Mouse (Mus musculus) MEL (cell line): Measurements from ENCODE around the gene Prrxl1.

Experiments
- MAFK ChIP-seq: IDR thresholded peaks from 2 replicates; pipeline ENCODE4 v1.6.1; 2011; ENCODE audit warnings: low read depth, mild to moderate bottlenecking, low read length, improper control_type of control experiment, borderline replicate concordance
- MEF2A ChIP-seq: IDR thresholded peaks from 2 replicates; pipeline ENCODE4 v1.6.1; 2014; ENCODE audit warnings: low read depth, mild to moderate bottlenecking, inconsistent platforms, low read length, improper control_type of control experiment; ENCODE audit not compliant: poor library complexity, insufficient replicate concordance, severe bottlenecking; ENCODE audit errors: extremely low read depth
- POLR2A ChIP-seq, 2 experiments: IDR thresholded peaks; 2 replicates each; pipeline ENCODE4 v1.6.1; 2011 to 2012; ENCODE audit warnings: low read length in 2 of 2, mild to moderate bottlenecking in 2 of 2, control low read depth in 1 of 2, improper control_type of control experiment in 1 of 2, low read depth in 1 of 2, moderate library complexity in 1 of 2; ENCODE audit not compliant: control insufficient read depth in 1 of 2, insufficient read depth in 1 of 2, poor library complexity in 1 of 2

DNA sequence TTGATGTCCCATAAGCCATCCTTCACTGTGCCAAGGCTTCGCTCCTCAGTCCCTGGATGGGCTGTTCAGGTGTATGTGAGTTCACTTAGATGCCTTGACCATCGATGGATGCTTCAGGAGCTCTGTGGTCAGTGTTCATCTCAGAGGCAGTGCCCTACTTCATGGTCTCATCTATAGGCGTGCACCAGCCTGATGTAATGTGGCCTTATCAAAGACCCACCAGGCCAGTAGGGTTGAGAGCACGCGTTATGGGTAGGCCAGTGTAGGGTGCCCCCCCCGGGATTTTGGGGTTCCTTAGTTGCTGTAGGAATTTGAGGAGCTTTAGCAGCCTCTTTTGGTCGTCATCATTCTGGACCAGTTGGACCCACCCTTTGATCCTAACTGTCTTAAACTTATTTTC is 25.6 kb downstream of the Prrxl1 start:
- TF ChIP-seq POLR2A (IDR thresholded peaks at IDR 0.05; ENCODE audit: control insufficient read depth in 1 of 2, insufficient read depth in 1 of 2, low read depth in 1 of 2, low read length in 2 of 2, poor library complexity in 1 of 2) (no peak), MEF2A (no peak), MAFK (no peak)
